Mouse (Mus musculus) bone marrow, adult 2 months (tissue): Measurements from ENCODE around the gene Pcdh8. TPM values are rescaled to one million over a fixed set of nuclear protein-coding genes. Genes with fewer than 3 reads are reported as not detected.

Experiments
- H3K27ac ChIP-seq: fragments of 200-500 bp; 2 replicates; pipeline ENCODE4 v1.5.1; 2012; ENCODE audit warnings: low read depth, mild to moderate bottlenecking, control low read depth, inconsistent platforms, low read length; ENCODE audit not compliant: control insufficient read depth, poor library complexity, insufficient read depth
- H3K4me1 ChIP-seq: fragments of 200-500 bp; 2 replicates; pipeline ENCODE4 v1.6.1; 2011; ENCODE audit warnings: low read length; ENCODE audit not compliant: control insufficient read depth, insufficient read depth
- H3K4me3 ChIP-seq: fragments of 200-500 bp; replicated peaks from 2 replicates; pipeline ENCODE3; 2011; ENCODE audit warnings: mild to moderate bottlenecking, low read depth, low read length, control low read depth; ENCODE audit not compliant: control insufficient read depth
- CTCF ChIP-seq: fragments of 200-500 bp; IDR thresholded peaks from 2 replicates; pipeline ENCODE4 v1.5.1; 2011; ENCODE audit warnings: low read length, control low read depth; ENCODE audit not compliant: control insufficient read depth, insufficient read depth
- POLR2A ChIP-seq: fragments of 200-500 bp; IDR thresholded peaks from 2 replicates; pipeline ENCODE4 v1.6.1; 2011; ENCODE audit warnings: low read depth, mild to moderate bottlenecking, control low read depth, low read length, borderline replicate concordance; ENCODE audit not compliant: control insufficient read depth
- WGBS: fragments of 180-500 bp; shearing (Covaris S2); methylation state at CpG from one replicate; pipeline ENCODE4 v1.1.7; 2018; 5-methylcytosine and 5-hydroxymethylcytosine counted together
- polyA plus RNA-seq: library from polyadenylated mRNA; stranded (reverse); fragments of >200 nt; gene quantifications from 2 replicates; pipeline ENCODE4 v1.2.4, GENCODE M21; 2011; ENCODE audit warnings: low replicate concordance; ENCODE audit not compliant: missing spikeins, insufficient read depth, insufficient read length

Pcdh8 gene
- polyA plus RNA-seq, 1 experiment: not detected

DNA sequence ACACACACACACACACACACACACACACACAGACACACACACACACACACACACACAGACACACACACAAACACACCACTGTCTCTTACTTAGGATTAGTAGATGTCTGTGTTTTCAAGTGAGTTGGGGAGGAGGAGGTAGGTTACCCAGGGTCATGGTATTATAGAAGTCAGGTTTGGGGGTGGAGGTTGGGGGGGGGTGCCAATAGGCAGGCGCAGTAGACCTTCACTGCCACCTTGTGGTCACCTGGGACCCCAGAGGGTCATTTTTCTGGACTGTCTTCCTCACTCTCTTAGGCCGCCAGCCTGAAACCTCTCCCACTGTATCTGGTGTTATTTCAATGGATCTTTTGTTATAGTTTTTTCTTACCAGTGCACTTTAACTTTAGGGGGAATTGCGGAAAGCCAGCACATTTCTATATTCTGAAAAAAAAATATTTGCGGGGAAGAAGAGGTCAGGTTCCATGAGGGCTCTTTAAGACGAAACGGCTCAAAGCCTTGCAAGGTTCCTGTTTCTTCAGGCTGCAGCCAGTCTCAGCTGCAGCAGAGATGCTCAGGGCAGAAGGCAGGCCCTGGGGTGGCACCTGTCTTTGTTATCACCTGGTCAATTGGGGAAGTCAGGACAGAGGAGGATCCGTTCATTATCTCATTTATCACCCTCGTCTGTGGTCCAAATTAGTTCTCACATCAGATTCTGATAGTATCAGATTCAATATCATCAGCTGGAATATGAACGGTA is 33.3 kb downstream of the Pcdh8 start:
- Histone ChIP-seq H3K4me3 (no peak overlapping the region), H3K4me1 (no peaks in the 10 kb centered on the region), H3K27ac (no peak overlapping the region)
- WGBS: 55% methylated on average over 9 of the region's 9 CpGs
- TF ChIP-seq POLR2A (no peak), CTCF (no peak; the same call in 1 of the 2 replicates)

DNA sequence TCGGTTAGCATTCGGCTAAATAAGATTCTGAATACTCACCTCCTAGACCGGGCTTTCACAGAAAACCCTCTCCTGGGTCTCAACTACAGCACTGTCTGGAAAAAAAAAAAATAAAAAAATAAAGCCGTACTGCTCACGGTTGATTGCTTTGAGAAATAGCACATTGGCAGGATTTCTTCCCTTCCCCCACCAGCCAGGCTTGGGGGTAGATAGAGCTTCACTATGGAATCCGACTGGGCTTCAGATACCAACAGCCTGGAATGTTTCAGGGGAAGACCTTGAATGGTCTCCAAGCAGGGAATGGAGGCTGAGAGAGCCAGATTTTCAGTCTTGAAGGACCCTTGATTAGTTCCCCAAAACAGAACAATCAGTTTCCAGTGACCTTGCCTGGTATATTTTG is 34.3 kb downstream of the Pcdh8 start:
- H3K4me1 ChIP-seq: no peaks in the 10 kb centered on the region
- no peak overlapping the region for H3K27ac ChIP-seq

DNA sequence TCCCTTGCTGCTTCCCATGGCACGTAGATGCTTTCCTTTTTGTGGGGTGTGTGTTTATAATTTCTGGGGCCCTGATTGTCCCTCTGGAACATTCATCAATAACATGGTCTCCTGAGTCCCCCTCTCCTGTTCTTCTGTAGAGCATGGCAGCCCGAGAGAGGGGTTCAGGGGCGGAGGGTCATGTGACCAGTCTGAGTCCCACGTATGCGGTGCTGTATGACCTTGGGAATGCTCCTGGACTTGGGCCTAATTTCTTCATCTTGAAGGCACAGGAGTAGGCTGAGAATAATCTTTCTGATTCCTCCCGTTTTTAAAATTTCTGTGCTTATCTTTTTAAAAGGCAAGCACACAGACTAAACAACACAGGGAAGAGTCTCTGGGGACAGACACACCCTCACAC is 37.6 kb downstream of the Pcdh8 start:
- TF ChIP-seq CTCF (no peak), POLR2A (no peak)
- H3K4me1 ChIP-seq: no peaks in the 10 kb centered on the region
- WGBS: 69% methylated on average over 6 of the region's 6 CpGs
- no peak overlapping the region for H3K4me3 ChIP-seq
- H3K27ac ChIP-seq: no peak overlapping the region

More for the DNA sequence above, 34.3 kb downstream of the Pcdh8 start:
- TF ChIP-seq CTCF: no peak
- no peak for TF ChIP-seq POLR2A
- WGBS: 72% methylated on average over 6 of the region's 6 CpGs
- H3K4me3 ChIP-seq: no peak overlapping the region

DNA sequence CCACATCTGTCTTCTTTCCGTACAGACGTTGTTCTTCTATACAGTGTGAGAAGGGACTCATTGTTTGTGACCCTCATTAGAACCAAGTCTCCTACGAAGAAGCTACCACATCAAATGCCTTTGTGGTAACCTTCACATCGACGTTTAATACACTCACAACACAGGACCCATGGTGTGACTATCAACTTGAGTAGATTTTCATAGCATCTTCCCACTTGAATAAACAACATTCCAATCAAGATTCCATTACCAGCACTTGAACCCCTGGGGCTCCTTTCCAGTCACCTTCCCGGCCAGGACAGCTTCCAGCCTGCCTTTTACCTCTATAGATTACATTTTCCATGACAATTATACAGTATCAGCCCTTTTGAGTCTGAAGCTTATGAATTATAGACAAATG is 42.3 kb downstream of the Pcdh8 start:
- Histone ChIP-seq H3K4me3 (no peak overlapping the region), H3K27ac (no peak overlapping the region), H3K4me1 (no peaks in the 10 kb centered on the region)
- WGBS: 77% methylated on average over 6 of the region's 6 CpGs
- TF ChIP-seq POLR2A (no peak), CTCF (no peak)

DNA sequence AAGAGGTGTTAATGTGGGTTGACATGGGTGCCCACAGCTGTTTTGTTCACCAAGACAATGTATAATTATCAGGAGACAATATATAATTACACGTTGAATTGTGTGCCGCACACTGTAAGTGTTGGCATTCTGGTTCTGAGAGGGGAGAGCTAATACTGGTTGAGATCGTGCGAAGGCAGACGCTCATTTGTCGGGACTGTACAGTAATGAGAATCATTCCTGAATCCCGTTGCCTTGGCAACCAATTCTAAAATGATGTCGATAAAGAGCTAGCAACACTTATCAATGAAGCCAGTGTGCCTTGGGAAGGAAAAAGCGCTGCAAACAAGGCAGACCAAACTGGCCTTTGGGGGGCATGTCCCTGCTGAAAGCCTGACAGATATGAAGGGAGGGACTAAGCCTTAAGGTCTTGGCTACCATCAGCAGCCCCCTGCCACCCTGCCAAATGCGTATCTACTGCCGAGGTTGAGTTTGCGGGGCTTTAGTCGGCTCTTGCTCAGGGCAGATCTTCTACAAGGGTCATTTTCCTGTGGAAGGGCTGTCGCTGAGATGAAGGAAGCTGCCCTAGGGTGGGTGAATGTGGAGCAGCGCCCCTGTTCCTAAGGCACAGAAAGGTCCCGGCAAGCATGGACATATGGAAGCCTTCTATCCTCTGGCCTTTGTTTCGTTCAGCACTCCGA is 47.0 kb downstream of the Pcdh8 start:
- WGBS: 87% methylated on average over 18 of the region's 18 CpGs
- H3K27ac ChIP-seq: no peak overlapping the region
- TF ChIP-seq POLR2A (no peak), CTCF (no peak)
- H3K4me3 ChIP-seq: no peak overlapping the region
- H3K4me1 ChIP-seq: no peaks in the 10 kb centered on the region

- Histone ChIP-seq H3K27ac (no peak overlapping the region), H3K4me3 (no peak overlapping the region), H3K4me1 (no peaks in the 10 kb centered on the region)
- TF ChIP-seq POLR2A (no peak), CTCF (no peak)
- 79% methylated on average over 7 of the region's 7 CpGs for whole genome bisulfite sequencing
Observed at GRCm38 (mm10) chr14:79722228-79722627, 48.9 kb downstream of the Pcdh8 start.

Other genes with a start within 250 kb of the Pcdh8 start
- gene Sugt1, start 183.6 kb downstream of the Pcdh8 start, polyA plus RNA-seq: 45.5 and 149 TPM in 2 replicates
- gene Cnmd, start 109.1 kb downstream of the Pcdh8 start, polyA plus RNA-seq: not detected in 2 replicates
- 3.1 and 6.6 TPM in 2 replicates for gene Olfm4, start 212.8 kb upstream of the Pcdh8 start, polyA plus RNA-seq